Mouse (Mus musculus) spleen, adult 2 months (tissue): ENCODE measurements at regions not wholly inside any gene's neighbourhood (a gene's known extent, or its start where the extent isn't known, plus 50 kb on each side); places are given as distances from the start of the nearest gene placed in this dataset.

Experiments
- CTCF ChIP-seq: fragments of 200-500 bp; IDR thresholded peaks from 2 replicates; pipeline ENCODE4 v1.5.1; 2011; ENCODE audit warnings: mild to moderate bottlenecking, inconsistent platforms; ENCODE audit not compliant: insufficient read depth, insufficient read length, insufficient replicate concordance; ENCODE audit errors: extremely low read depth
- POLR2A ChIP-seq: fragments of 200-500 bp; IDR thresholded peaks from 2 replicates; pipeline ENCODE4 v1.6.1; 2011; ENCODE audit warnings: low read depth, low read length, inconsistent platforms

DNA sequence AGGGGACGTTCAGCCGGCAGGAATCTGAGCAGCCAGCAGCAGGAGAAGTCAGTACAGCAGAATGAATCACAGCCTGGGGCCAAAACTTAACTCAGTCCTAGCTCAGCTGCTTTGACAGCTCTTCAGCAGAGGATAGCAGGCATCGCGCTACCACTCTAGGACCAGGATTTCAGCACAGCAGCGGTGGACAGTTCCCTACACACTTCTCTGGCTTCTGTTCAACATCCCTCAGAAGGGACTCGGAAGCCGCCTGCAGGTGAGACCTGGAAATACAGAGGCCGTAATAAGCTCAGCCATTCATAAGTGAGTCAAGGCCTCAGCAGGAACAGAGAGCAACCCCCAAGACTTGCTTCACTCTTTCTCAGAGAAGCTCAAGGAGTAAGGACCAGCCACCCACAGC, 66.5 kb upstream of the Chchd3 start:
- TF ChIP-seq POLR2A (no peak), CTCF (peak; percentile 23; the same call in 1 of the 2 replicates)
